Mouse (Mus musculus): Measurements from ENCODE around the gene Sh3tc1. TPM values are rescaled to one million over a fixed set of nuclear protein-coding genes. Genes with fewer than 3 reads are reported as not detected.

Sh3tc1 gene
- total RNA-seq, 2 experiments from 2014 or later: 2.2 to 2.4 TPM

DNA sequence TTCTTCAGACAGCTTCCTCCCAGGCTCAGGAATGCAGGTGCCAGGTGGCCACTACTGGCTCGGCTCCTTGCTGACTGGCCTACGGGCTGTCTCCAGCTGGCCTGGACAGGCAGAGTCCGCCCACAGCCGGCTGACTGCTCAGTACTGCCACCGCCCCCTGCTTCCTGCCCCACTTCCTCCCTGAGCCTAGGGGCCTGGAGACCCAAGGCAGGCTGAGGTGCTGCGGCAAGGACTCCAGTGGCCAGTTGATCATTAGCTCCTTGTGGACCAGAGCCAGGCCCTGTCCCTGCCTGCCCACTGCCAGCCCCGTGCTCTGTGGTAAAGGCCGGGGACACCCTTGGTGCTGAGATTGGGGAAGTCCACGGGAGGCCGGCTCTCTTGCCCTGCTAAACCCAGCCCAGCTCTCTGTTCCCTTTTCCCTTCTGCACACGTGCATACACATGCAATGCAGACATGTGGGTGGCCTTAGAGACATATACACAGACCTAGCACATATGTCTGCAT, 10.8 kb downstream of the Sh3tc1 start:
- peak; percentile 68 for DNase-seq
- intact Hi-C loops (cut with DNase I): no loop called here
- Histone ChIP-seq H3K4me3 (peak overlapping the region; percentile 69), H3K27ac (peak overlapping the region; percentile 80)
- no peak for TF ChIP-seq CTCF (IDR thresholded peaks at IDR 0.05)

DNA sequence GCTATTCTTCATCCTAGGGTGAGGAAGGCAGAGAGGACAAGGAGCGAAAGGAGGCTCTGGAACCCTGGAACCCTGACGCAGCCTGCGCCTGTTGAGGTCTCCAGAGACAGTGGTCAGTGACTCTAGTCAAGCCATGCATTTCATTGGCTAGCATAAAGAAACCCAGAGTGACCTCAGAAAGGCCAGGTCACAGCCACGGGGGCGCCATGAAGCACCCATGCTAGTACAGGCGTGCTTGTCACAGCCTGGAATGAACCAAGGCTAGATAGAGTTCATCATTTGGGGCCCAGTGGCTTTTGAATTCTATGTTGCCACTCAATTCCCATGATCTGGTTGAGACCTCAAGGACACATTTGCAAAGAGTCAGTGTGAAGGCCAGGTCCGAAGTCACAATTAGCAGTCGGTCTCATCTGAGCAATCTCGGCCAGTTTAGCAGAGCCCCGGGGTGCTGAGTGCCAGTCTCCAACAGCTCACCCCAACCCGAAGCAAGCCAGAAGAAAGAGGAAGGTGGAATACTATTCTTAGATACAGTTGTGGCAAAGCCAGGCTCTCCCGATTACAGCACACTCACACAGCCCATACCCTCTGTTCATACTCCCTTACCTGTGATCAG, 11.3 kb downstream of the Sh3tc1 start:
- peak overlapping the region; percentile 80 for H3K27ac ChIP-seq
- TF ChIP-seq CTCF (IDR thresholded peaks at IDR 0.05): no peak
- peak overlapping the region; percentile 69 for H3K4me3 ChIP-seq
- intact Hi-C loops (cut with DNase I): no loop called here
- no peak for DNase-seq

DNA sequence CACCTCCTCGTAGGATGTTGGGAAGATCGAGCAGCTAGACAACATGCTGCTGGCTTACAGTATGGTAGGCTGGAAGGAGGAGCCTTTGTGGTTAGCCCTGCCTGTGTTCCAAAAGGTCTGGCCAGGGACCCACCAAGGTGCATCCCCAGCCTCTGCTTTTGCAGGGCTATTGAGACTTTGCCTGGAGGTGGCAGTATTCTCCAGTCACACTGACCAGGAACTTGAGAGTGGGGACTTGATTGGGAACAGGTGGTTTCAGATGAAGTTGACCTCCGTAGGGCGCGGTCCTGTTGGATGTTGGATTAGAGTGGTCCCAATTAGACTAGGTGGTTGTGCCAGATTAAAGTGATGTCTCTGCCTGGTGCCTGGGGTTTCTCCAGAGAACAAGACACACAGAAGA, 12.3 kb downstream of the Sh3tc1 start:
- DNase-seq: no peak
- peak overlapping the region; percentile 69 for H3K4me3 ChIP-seq
- peak; percentile 48 for TF ChIP-seq CTCF (IDR thresholded peaks at IDR 0.05)
- peak overlapping the region; percentile 80 for H3K27ac ChIP-seq
- intact Hi-C loops (cut with DNase I): no loop called here

DNA sequence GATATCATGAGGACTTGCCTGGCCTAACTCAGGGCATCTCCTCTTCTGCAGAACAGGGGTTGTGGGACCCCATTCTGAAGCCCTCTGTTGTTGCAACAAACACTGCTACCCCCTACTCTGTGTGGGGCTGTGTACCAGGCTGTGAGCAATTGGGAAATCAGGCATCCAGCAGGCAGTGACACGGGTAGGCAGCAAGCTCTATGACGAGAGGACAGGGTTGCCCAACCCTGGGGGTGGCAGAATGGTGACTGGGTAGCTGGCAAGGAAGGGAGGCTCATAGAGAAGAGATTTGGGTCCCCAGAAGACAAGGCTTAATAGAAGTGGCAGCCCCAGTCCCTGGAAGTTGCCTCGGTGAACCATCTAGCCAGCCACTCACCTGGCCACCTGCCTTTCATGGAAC, 13.9 kb downstream of the Sh3tc1 start:
- H3K4me3 ChIP-seq: peak overlapping the region; percentile 69; the same call in 1 of the 2 replicates
- intact Hi-C loops (cut with DNase I): no loop called here
- no peak for DNase-seq
- TF ChIP-seq CTCF (IDR thresholded peaks at IDR 0.05): no peak
- no peak overlapping the region for H3K27ac ChIP-seq

DNA sequence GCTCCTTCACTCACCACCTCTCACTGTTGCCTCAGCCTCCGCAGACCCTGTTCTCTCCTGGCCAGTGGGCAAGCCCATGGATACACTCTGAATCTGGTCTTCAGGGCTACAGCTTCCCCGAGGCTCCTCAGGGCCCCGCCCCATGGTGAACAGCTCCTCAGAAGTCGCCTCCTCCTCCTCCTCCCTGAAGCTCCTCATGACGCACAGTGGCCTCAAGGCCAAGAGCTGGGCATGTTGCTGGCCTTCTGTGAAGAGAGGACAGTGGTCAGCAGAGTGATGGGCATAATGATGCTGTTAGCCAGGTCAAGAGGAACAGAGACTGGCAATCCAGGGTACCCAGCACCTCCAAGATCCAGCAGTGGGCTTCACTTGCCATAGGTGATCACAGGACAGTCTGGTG, 15.9 kb downstream of the Sh3tc1 start:
- DNase-seq: no peak
- TF ChIP-seq CTCF (IDR thresholded peaks at IDR 0.05): no peak
- intact Hi-C loops (cut with DNase I): no loop called here
- Histone ChIP-seq H3K27ac (peak overlapping the region; percentile 31), H3K4me3 (no peak overlapping the region)

DNA sequence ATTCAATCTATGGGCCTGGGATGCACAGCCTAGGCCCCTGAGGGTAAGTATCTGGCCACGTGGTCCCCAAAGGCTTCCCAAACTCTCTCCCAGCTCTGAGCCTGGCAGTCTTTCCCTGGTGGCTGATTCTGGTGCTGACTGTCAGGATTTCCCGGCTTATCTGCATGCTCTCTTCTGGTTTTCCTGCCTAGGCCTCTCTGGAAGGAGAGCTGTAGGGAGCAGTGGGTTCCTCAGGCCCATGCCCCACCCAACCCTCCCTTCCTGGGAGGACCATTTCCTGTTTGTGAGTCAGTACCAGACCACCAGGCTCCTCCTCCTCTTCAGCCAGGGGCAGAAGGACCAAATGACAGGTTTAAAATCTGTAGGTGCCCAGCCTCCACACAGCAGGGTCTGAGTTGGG, 17.1 kb downstream of the Sh3tc1 start:
- Histone ChIP-seq H3K27ac (peak overlapping the region; percentile 31), H3K4me3 (peak overlapping the region; percentile 35; the same call in 1 of the 2 replicates)
- no peak for TF ChIP-seq CTCF (IDR thresholded peaks at IDR 0.05)
- DNase-seq: no peak
- intact Hi-C loops (cut with DNase I): no loop called here

DNA sequence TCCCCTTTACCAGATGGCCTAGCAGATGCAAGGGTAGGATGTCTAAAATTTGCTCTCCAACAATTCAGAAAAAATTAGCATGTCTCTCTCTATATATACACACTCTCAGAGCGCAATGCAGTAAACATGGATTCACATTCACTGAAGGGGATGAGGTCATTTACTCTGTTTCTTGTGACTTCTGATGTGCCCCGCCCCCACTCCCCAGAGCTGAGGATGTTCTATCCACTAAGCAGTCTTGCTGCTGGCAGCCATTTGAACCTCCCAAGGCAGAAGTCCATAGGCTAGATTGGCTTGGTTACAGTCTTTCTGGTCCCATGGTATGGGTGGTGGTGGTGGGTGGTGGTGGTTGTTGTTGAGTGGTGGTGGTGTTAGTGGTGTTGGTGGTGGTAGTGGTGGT, 17.9 kb downstream of the Sh3tc1 start:
- intact Hi-C loops (cut with DNase I): no loop called here
- no peak overlapping the region for H3K27ac ChIP-seq

DNA sequence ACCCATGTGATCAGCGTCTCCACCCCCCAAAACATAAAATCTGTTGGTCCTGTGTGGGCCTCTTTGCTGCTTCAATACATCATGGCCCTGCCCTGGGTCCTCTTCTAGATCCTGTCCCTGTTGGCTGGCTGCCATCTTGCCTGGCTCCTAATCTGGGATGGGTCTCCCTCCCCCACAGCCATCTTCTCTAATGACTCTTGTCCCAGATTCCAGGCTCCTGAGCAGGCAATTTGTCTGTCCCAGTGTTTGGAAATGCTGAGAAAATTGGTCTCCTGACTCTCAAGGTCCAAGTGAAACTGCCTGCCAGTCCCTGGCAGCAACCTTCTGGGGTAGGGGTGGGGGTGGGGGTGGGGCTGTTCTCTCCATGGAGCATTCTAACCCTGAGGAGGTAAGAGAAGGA, 19.9 kb downstream of the Sh3tc1 start:
- TF ChIP-seq CTCF (IDR thresholded peaks at IDR 0.05): no peak
- Histone ChIP-seq H3K4me3 (no peak overlapping the region), H3K27ac (no peak overlapping the region)
- intact Hi-C loops (cut with DNase I): loop anchor here (5.0 kb wide), 1 partner anchor 32 kb away; no protein-coding TSS in a partner anchor
- DNase-seq: no peak

More for the DNA sequence above, 17.9 kb downstream of the Sh3tc1 start:
- H3K4me3 ChIP-seq: no peak overlapping the region
- no peak for TF ChIP-seq CTCF (IDR thresholded peaks at IDR 0.05)
- DNase-seq: no peak

DNA sequence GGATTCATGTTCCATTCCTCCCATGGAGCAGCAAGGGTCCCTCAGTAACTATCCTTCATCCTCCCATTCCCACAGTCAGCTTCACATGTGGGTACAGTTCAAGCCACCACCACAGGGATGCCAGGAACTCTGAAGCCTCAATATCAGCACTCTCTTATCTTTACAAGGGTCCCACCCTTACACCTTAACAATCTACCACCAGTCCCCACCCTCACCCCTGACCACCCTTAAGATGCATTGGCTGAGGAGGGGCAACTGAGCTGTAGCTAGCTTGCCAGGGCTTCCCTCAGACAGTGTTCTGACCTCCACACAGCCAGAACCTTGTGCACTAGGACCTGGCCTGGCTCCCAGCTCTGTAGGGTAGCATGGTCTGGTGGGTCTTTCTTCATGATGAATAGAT, 20.4 kb downstream of the Sh3tc1 start:
- no peak for DNase-seq
- Histone ChIP-seq H3K27ac (no peak overlapping the region), H3K4me3 (no peak overlapping the region)
- no peak for TF ChIP-seq CTCF (IDR thresholded peaks at IDR 0.05)
- intact Hi-C loops (cut with DNase I): loop anchor here (5.0 kb wide), 1 partner anchor 33 kb away; no protein-coding TSS in a partner anchor

DNA sequence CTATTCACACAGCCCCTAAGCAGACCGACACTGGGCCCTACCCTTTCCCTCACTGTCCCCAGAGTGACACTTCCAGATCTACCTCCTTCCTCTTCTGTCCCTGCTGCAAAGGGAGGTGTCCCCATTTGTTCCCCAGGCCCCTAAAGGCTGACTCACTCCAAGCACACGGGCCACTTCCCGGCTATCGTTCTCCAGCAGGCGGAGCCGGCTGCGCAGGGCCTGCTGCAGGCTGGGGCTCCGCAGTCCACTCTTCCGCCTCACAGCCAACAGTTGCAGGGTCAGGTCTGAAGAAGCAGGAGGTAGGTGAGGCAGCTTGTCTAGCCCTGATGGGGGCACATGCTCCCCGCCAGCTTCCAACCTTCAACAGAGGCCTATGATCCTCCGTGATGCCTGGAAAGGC, 21.0 kb downstream of the Sh3tc1 start:
- intact Hi-C loops (cut with DNase I): loop anchor here (5.0 kb wide), 1 partner anchor 33 kb away; no protein-coding TSS in a partner anchor
- Histone ChIP-seq H3K4me3 (no peak overlapping the region), H3K27ac (no peak overlapping the region)
- TF ChIP-seq CTCF (IDR thresholded peaks at IDR 0.05): no peak
- peak; percentile 40 for DNase-seq

DNA sequence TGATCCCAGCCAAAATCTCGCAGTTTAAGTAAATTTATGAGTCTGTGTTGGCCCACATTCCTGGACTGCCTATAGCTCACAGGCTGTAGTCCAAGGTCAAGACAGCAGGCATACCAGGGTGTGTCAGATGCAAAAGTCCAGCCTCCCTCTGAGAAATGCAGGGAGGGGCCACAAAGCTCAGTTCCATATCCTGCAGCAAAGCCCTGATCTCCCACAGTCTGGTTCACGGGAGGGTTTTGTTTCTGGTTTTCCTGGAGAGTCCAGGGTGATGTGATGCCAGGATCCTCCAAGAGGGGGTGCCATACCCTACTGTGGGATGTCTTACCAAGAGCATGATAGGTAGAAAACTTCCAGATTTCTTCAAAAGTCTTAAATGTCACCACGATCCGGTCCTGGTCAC, 21.8 kb downstream of the Sh3tc1 start:
- Histone ChIP-seq H3K4me3 (no peak overlapping the region), H3K27ac (no peak overlapping the region)
- DNase-seq: peak; percentile 55
- peak; percentile 72 for TF ChIP-seq CTCF (IDR thresholded peaks at IDR 0.05)
- intact Hi-C loops (cut with DNase I): loop anchor here (5.0 kb wide), 1 partner anchor 34 kb away; no protein-coding TSS in a partner anchor

DNA sequence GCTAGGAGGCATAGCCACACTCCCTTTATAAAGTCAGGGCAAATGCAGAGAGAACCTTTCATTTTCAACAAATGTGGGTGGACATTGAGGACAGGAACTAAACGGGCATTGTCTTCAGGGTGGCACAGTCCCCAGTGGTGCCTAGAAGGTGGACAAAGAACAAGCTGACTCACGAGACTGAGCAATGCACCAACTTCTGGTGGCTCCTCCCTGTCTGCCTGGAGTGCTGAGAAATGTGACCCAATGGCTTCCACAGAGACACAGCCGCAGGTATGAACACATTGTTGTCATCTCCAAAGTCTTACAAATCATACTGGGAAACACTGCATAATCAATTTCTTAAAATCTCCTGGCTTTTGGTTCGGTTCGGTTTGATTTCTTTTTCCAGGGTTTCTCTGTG, 22.3 kb downstream of the Sh3tc1 start:
- no peak for DNase-seq
- intact Hi-C loops (cut with DNase I): loop anchor here (5.0 kb wide), 1 partner anchor 35 kb away; no protein-coding TSS in a partner anchor
- Histone ChIP-seq H3K4me3 (no peak overlapping the region), H3K27ac (no peak overlapping the region)
- no peak for TF ChIP-seq CTCF (IDR thresholded peaks at IDR 0.05)

DNA sequence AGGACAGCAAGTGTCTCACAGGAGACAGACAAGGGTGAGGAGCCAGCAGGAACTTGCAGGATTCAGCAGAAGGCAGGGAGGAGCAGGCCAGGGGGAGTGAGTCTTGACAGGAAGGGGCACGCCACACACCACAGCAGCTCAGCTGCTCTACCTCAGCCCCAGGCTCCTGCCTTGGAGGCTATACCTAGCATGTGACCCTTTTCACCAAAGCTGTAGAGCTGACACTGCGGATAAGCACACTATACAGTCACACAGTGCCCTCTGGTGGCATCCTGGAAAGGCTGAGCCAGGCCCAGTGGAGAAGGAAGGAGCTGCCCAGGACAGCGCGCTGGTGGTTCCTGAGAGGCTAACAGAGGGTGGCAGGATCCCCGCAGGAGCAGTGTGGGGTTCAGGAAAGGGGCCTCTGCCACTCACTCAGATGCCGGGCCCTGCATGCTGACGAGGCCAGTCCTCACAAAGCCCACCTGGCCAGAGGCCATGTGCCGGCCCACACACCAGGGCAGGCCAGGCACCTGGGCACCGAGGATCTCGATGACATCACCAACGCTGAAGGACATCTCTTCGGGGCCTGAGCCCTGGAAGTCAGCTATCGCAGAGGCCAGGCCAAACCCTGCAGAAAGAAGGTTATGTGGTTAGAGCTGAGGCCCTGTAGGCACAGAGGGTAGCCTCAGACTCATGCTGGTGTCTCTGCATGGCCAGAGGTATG, 26.0 kb downstream of the Sh3tc1 start:
- intact Hi-C loops (cut with DNase I): loop anchor here (1.0 kb wide), 1 partner anchor 118 kb away; no protein-coding TSS in a partner anchor
- TF ChIP-seq CTCF (IDR thresholded peaks at IDR 0.05): peak; percentile 80
- DNase-seq: peak; percentile 84
- no peak overlapping the region; the same call in 1 of the 2 replicates for H3K27ac ChIP-seq
- no peak overlapping the region for H3K4me3 ChIP-seq
